Mouse (Mus musculus) layer of hippocampus, adult 8-10 months (tissue): ENCODE data around the gene Dtx2. TPM values are rescaled to one million over a fixed set of nuclear protein-coding genes. Genes with fewer than 3 reads are reported as not detected.

Source experiments
- DNase-seq, 2 experiments: peaks; one replicate each; pipeline ENCODE4 v3.0.0; 2022; ENCODE audit warnings: low spot score in 2 of 2
- total RNA-seq, 4 experiments: library from RNA; stranded (reverse); gene quantifications; 2 replicates each; pipeline ENCODE4 v1.2.4; 2022

Gene Dtx2
- total RNA-seq, 4 experiments from 2014 or later: 8.3 to 11.1 (median 9.8) TPM

GRCm38 (mm10) chr5:135974365-135974764 is 20.2 kb upstream of the Dtx2 start, which contains the start of gene Ssc4d:
Ssc4d (minus strand) TSS chr5:135974531.
- no peak for DNase-seq

DNA sequence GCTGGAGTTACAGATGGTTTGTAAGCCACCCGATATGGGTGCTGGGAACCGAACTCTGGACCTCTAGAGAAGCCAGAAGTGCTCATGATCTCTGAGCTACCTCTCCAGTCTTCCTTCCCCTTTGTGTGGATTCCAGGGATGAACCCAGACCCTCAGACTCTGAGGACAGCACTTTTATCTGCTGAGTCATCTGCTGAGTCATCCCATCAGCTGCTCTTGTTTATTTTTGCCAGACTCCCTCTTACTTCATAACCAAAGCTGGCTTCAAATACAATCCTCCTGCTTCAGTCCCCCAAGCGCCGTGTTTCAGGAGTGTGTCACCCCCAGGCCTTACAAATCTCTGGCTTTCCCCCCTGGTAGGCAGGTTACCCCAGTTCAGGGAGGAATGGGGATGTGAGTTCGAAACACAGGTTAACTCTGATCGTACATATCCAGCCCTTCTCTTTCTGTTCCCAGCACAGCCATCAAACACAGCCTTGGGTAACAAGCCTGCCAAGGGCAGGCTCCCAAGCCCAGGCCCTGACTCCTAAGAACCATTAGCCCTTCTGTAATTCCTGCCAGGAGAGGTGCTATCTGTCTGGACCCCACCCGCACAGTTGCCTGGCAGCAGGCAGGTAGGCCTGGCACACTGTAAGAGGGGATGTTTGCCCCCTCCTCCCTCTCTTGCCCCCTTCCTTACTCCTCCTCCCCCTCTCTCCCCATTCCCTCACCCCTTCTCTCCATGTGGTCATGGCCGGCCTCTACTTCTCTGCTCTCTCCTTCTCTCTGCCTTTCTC is 18.5 kb upstream of the Dtx2 start:
- no peak for DNase-seq

- DNase-seq: no peak
Observed at GRCm38 (mm10) chr5:135979381-135979780, 15.2 kb upstream of the Dtx2 start.

DNA sequence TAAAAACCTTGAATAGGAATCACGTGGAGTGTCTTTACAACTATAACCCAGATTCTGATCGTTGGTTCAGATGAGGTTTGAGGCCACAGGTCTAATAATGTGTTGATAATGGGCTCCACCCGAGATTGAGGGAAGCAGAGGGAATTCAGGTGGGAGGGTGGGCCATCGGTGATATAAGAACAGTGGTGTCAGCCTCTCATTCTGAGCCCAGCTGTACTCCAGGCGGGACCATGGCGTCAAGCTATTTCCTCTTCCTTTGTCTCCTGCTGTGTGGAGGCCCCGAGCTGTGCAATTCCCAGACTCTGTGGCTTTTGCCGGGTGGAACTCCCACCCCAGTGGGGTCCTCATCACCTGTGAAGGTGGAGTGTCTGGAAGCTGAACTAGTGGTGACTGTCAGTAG is 14.7 kb upstream of the Dtx2 start, which contains the start of gene Zp3:
Gene Zp3, plus strand, starts transcription at position 196 of the 400 bp plus-strand sequence.
- no peak for DNase-seq

- DNase-seq: no peak
Observed at GRCm38 (mm10) chr5:135982398-135982797, 12.2 kb upstream of the Dtx2 start.

- DNase-seq: no peak
Observed at GRCm38 (mm10) chr5:135984546-135985044, 10.0 kb upstream of the Dtx2 start.

- peak in 1 of 2 experiments; percentile 15 for DNase-seq
Observed at GRCm38 (mm10) chr5:135987248-135987647, 7.4 kb upstream of the Dtx2 start.

DNA sequence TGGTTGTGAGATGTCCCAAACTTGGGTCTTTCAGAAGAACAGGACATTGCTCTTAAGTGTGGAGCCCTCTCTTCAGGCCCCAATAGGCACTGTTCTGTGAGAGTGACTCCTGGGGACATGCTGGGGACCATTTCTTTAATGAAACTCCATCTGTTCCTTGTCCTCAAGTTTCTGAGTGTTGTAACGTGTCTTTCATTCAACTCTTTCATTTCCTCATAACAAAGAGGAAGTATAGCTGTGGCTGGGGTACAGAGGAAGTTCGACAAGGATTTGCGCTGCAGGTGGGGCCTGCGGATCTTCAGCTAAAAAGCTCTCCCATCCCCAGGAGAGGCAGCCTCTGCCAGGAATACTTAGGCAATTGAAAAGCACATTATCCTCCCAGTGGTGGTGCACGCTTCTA is 4.0 kb upstream of the Dtx2 start:
- no peak for DNase-seq

DNA sequence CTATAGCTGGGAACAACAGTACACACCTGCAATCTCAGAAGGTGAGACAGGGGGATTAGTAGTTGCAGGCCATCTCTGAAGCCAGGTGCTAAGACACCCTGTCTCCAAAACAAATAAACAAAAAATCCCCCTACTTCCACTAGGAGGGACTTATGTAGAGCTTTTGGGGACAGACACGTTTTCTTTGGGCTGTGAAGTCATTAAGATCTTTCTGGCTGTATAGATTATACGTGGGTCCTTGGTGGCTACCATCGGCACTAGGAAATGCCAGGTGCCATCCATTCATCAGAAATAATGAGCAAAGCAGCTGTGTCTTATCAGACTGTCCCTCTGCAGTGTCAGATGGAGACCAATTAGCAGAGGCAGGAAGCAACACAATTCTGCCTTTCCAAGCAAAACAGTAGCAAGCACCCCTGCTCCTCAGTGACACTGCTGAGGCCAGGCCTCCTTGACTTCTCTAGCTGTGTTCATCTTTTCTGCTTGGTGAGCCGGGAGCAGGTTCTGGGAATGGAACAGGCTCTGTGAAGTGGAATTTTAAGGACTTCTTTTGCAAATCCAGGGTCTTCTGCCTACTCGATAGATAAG is 1.1 kb upstream of the Dtx2 start:
- DNase-seq: no peak

DNA sequence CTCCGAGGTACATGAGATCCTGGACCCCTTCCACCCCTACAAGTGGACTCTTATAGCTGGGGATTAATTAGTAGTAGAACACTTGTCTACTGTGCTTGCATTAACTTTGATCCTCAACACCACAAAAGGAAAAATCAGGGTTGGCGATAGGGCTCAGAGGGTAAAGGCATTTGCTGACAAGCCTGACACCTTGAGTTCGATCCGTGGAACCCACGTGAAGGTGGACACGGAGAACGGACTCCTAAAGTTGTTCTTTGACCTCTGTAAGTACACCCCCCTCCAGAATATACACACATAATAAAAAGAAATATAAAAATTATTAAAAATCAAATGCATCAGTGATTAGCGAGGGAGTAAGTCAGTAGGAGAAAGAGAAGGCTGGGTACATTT is 270 bp upstream of the Dtx2 start:
- DNase-seq: no peak

DNA sequence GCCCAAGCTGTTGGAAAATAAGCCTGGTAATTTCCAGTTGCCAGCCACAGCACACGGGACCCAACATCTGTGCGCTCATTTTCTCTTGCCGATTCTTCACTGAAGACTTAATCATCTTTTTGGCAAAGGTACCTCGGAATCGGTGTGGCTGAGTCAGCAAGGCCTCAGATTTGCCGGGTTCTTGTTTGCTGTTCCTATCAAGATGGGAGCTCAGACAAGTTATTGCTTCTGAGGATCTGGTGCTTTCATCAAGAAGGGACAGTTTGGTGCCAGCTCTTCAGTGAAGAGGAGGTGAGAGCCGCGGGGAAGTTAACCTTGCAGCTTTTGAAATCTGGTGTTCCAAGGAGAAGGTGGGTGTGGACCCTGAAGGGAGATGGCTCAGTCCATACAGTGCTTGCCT is 1.6 kb downstream of the Dtx2 start:
- no peak for DNase-seq

- no peak for DNase-seq
Observed at GRCm38 (mm10) chr5:136001222-136001621, 6.6 kb downstream of the Dtx2 start.

DNA sequence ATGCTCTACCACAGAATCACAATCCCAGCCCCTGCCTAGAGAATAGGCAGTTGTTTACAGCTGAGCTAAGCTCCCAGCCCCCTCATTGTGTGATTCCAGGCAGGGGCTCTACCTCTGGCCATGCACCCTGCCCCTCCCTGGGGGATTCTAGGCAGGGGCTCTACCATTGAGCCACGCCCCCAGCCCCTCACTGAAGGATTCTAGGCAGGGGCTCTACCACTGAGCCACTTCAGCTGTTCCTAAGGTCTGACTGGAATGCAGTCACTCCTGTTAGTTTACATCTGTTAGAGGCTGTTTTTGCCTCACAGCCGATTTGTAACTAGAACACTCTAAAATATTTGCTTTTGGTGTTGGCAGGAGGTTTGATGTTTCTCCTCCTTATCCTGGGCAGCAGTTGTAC is 7.7 kb downstream of the Dtx2 start:
- DNase-seq: no peak

GRCm38 (mm10) chr5:136002751-136003151 is 8.2 kb downstream of the Dtx2 start:
- no peak for DNase-seq

- no peak for DNase-seq
Observed at GRCm38 (mm10) chr5:136004537-136004936, 9.9 kb downstream of the Dtx2 start.

- no peak for DNase-seq
Observed at GRCm38 (mm10) chr5:136007745-136008144, 13.1 kb downstream of the Dtx2 start.

GRCm38 (mm10) chr5:136014877-136015276 is 20.3 kb downstream of the Dtx2 start:
- DNase-seq: no peak

DNA sequence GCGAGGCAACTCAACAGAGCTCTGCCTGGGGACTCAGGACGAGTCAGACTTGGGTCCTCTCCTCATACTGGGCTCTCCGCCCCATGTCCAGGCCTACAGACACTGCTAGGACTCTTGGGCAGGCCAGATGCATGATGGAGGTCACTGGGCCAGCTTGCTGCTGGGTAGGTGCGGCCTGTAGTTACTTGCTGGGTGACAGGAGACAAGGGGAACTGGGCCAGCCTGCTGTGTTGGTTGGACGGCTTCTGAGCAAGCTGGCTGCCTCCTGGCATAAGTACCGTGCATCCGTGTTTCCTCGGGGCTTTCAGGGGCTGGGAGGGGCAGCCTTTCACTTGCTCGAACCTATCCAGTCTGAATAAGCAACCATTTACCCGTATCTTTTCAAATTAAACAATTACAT is 21.0 kb downstream of the Dtx2 start:
- DNase-seq: no peak

DNA sequence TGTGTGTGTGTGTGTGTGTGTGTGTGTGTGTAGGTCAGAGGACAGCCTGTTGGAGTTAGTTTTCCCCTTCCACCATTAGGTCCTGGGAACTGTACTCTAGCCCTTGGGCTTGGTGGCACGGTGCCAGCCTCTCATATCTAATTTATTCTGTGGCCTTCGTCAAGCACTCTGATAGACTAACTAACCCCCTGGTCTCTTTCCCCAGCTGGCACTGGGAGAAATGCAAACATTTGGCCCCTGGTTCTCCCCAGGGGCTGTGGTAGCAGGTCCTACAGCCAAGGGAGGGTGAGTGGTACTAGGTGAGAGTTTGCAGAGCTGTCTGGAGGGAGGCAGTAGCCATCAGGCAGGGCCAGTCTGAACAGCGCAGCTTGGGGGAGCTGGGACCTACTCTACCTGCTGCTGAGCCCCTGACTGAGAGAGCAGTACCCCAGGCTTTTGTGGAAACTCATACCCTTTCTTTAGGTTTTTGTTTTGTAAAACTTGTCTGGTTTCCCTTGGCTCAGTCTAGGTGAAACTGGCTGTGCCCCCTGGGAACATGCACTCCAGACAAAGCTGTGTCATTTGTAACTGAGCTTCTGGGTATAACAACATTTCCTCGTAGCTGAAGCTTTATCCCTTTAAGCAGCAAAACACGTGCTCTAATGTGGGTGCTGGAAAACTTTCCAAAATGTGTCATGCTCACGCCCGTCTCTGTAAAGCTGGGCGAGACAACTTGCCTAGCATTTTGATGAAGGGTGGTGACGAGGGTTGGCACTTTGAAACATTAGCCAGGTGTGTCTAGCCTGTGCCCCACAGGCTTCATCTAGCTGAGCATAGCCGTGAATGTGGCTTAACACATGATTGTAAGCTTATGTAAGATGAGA is 21.6 kb downstream of the Dtx2 start:
- DNase-seq: no peak

GRCm38 (mm10) chr5:136017262-136017661 is 22.7 kb downstream of the Dtx2 start:
- DNase-seq: no peak

DNA sequence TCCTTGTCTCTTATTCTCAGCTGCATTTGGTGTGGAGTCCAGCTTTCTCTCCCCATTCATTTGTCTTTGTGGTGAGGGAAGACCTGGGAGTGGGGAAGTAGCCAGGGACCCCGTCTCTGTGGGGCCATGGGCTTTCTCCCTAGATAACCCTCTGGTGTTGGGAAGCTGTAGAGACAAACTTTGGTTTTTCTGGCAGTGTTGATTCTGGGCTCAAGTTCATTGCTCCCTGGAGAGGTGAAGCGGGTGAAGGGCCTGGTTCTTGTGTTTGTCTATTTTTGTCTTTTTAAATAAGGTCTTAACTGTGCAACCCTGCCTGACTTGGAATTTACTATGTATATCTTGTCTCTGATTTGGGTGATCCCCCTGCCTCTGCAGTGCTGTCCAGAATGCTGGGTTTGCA is 24.1 kb downstream of the Dtx2 start:
- DNase-seq: no peak

GRCm38 (mm10) chr5:136019907-136020306 is 25.3 kb downstream of the Dtx2 start:
- DNase-seq: no peak
